Mouse (Mus musculus) heart, adult 2 months (tissue): ENCODE measurements around the gene Cct8. TPM values are rescaled to one million over a fixed set of nuclear protein-coding genes. Genes with fewer than 3 reads are reported as not detected.

Source experiments
- DNase-seq, 2 experiments: peaks; one replicate each; pipeline ENCODE4 v3.0.0; 2021
- H3K27ac ChIP-seq: fragments of 200-600 bp; 2 replicates; pipeline ENCODE4 v1.8.1; 2022
- H3K27me3 ChIP-seq: fragments of 200-500 bp; 2 replicates; pipeline ENCODE4 v1.6.1; 2012; ENCODE audit warnings: mild to moderate bottlenecking, low read length, inconsistent platforms, mixed read lengths; ENCODE audit not compliant: control insufficient read depth, insufficient read depth
- H3K36me3 ChIP-seq: fragments of 200-500 bp; 2 replicates; pipeline ENCODE4 v1.6.1; 2012; ENCODE audit warnings: low read length, inconsistent platforms; ENCODE audit not compliant: control insufficient read depth, insufficient read depth
- H3K4me1 ChIP-seq: fragments of 200-500 bp; 2 replicates; pipeline ENCODE4 v1.6.1; 2011; ENCODE audit warnings: low read length; ENCODE audit not compliant: control insufficient read depth, insufficient read depth
- H3K4me3 ChIP-seq: fragments of 200-600 bp; 2 replicates; pipeline ENCODE4 v1.8.1; 2022
- H3K79me2 ChIP-seq: fragments of 200-500 bp; replicated peaks from 2 replicates; pipeline ENCODE4 v1.6.1; 2012; ENCODE audit warnings: mild to moderate bottlenecking, inconsistent platforms, low read length, moderate library complexity, mixed read lengths; ENCODE audit not compliant: control insufficient read depth, insufficient read depth
- H3K9ac ChIP-seq: fragments of 200-500 bp; 2 replicates; pipeline ENCODE4 v1.6.1; 2012; ENCODE audit warnings: low read depth, mild to moderate bottlenecking, control low read depth, inconsistent platforms, low read length, mixed read lengths
- CTCF ChIP-seq: fragments of 200-600 bp; IDR thresholded peaks from 2 replicates; pipeline ENCODE4 v1.8.1; 2022; ENCODE audit warnings: antibody characterized with exemption, mild to moderate bottlenecking, moderate library complexity
- EP300 ChIP-seq: fragments of 200-500 bp; IDR thresholded peaks from 2 replicates; pipeline ENCODE4 v1.6.1; 2011; ENCODE audit warnings: low read depth, low read length, control low read depth; ENCODE audit not compliant: insufficient read depth
- POLR2A ChIP-seq: fragments of 200-500 bp; IDR thresholded peaks from 2 replicates; pipeline ENCODE4 v1.6.1; 2011; ENCODE audit warnings: mild to moderate bottlenecking, low read depth, low read length, control low read depth; ENCODE audit not compliant: insufficient read depth
- WGBS: fragments of 180-500 bp; shearing (Covaris S2); methylation state at CpG from one replicate; pipeline ENCODE4 v1.1.7; 2018; 5-methylcytosine and 5-hydroxymethylcytosine counted together
- intact Hi-C: fragments of 180-260 bp; cut with DNase I; formaldehyde crosslinking; loops from one replicate; pipeline ENCODE4 v1.15.1; 2025
- polyA plus RNA-seq: library from polyadenylated mRNA; depleted of rRNA; stranded (reverse); fragments of >200 nt; gene quantifications from 2 replicates; pipeline ENCODE4 v1.2.3, GENCODE M21; 2012
- total RNA-seq, 2 experiments: library from RNA; stranded (reverse); gene quantifications; 2 replicates each; pipeline ENCODE4 v1.2.3; 2021

Gene Cct8
- total and polyA plus RNA-seq, 3 experiments, result 32.0 to 164 (median 149) TPM

- Histone ChIP-seq H3K27ac (no peak overlapping the region), H3K36me3 (no peaks in the 10 kb centered on the region), H3K27me3 (no peaks in the 10 kb centered on the region), H3K79me2 (no peaks in the 10 kb centered on the region), H3K4me1 (peaks cover 5% of the 10 kb centered on the region; the same call in 1 of the 2 replicates), H3K4me3 (no peak overlapping the region), H3K9ac (no peak overlapping the region)
- intact Hi-C loops, result no loop called here
- WGBS, result 15% methylated on average over 5 of the region's 5 CpGs
- no peak for DNase-seq
- no peak for TF ChIP-seq POLR2A
- TF ChIP-seq CTCF, result no peak
- no peak for TF ChIP-seq EP300
Measured at GRCm38 (mm10) chr16:87442291-87442690, 53.4 kb downstream of the Cct8 start.

GRCm38 (mm10) chr16:87441089-87441488, 54.6 kb downstream of the Cct8 start:
- 25% methylated on average over 9 of the region's 9 CpGs for WGBS
- DNase-seq, result no peak
- H3K4me3 ChIP-seq, result peak overlapping the region; percentile 100
- no peaks in the 10 kb centered on the region for H3K79me2 ChIP-seq
- no peaks in the 10 kb centered on the region for H3K36me3 ChIP-seq
- H3K9ac ChIP-seq, result no peak overlapping the region
- peak; percentile 23 for TF ChIP-seq CTCF
- TF ChIP-seq POLR2A, result no peak
- H3K27ac ChIP-seq, result no peak overlapping the region; the same call in 1 of the 2 replicates
- intact Hi-C loops, result loop anchor here (2.0 kb wide), 1 partner anchor 14 kb away; the partner anchor contains the start of gene Usp16
- H3K4me1 ChIP-seq, result peaks cover 5% of the 10 kb centered on the region; the same call in 1 of the 2 replicates
- H3K27me3 ChIP-seq, result no peaks in the 10 kb centered on the region

GRCm38 (mm10) chr16:87440184-87440686, 55.4 kb downstream of the Cct8 start, which contains the start of gene Rwdd2b:
Gene Rwdd2b, minus strand, starts transcription at chr16:87440573.
- Histone ChIP-seq H3K27me3 (no peaks in the 10 kb centered on the region), H3K9ac (peak within 1 kb of the TSS; percentile 96), H3K79me2 (no peaks in the 10 kb centered on the region), H3K4me3 (peak within 1 kb of the TSS; percentile 100), H3K27ac (peak within 1 kb of the TSS; percentile 98), H3K36me3 (no peaks in the 10 kb centered on the region), H3K4me1 (peaks cover 5% of the 10 kb centered on the region; the same call in 1 of the 2 replicates)
- WGBS, result under 1% methylated on average over 38 of the region's 38 CpGs
- DNase-seq, result peak; percentile 95
- TF ChIP-seq POLR2A, result peak; percentile 75
- TF ChIP-seq EP300, result no peak
- TF ChIP-seq CTCF, result no peak
- intact Hi-C loops, result loop anchor here (2.0 kb wide), 1 partner anchor 15 kb away; the partner anchor contains the start of gene Usp16

GRCm38 (mm10) chr16:87438697-87439096, 57.0 kb downstream of the Cct8 start:
- no peak for TF ChIP-seq EP300
- TF ChIP-seq POLR2A, result no peak
- TF ChIP-seq CTCF, result no peak
- H3K4me3 ChIP-seq, result no peak overlapping the region
- intact Hi-C loops, result no loop called here
- no peaks in the 10 kb centered on the region for H3K36me3 ChIP-seq
- 88% methylated on average over 8 of the region's 8 CpGs for WGBS
- no peak overlapping the region for H3K9ac ChIP-seq
- no peak overlapping the region for H3K27ac ChIP-seq
- DNase-seq, result no peak
- H3K4me1 ChIP-seq, result peaks cover 5% of the 10 kb centered on the region; the same call in 1 of the 2 replicates
- H3K79me2 ChIP-seq, result no peaks in the 10 kb centered on the region
- no peaks in the 10 kb centered on the region for H3K27me3 ChIP-seq

- Histone ChIP-seq H3K9ac (no peak overlapping the region), H3K4me3 (no peak overlapping the region), H3K36me3 (no peaks in the 10 kb centered on the region), H3K4me1 (peaks cover 5% of the 10 kb centered on the region; the same call in 1 of the 2 replicates), H3K27me3 (no peaks in the 10 kb centered on the region), H3K79me2 (no peaks in the 10 kb centered on the region), H3K27ac (no peak overlapping the region)
- intact Hi-C loops, result no loop called here
- no peak for DNase-seq
- 92% methylated on average over 21 of the region's 21 CpGs for WGBS
- TF ChIP-seq POLR2A (no peak), EP300 (no peak), CTCF (no peak)
Measured at GRCm38 (mm10) chr16:87437096-87437495, 58.6 kb downstream of the Cct8 start.

GRCm38 (mm10) chr16:87435411-87436205, 60.1 kb downstream of the Cct8 start:
- TF ChIP-seq POLR2A, result no peak
- no peak for TF ChIP-seq CTCF
- TF ChIP-seq EP300, result no peak
- intact Hi-C loops, result no loop called here
- WGBS, result 83% methylated on average over 13 of the region's 13 CpGs

More at GRCm38 (mm10) chr16:87435411-87436205, 60.1 kb downstream of the Cct8 start:
- Histone ChIP-seq H3K4me1 (peaks cover 1% of the 10 kb centered on the region; the same call in 1 of the 2 replicates), H3K79me2 (no peaks in the 10 kb centered on the region), H3K9ac (no peak overlapping the region), H3K27ac (no peak overlapping the region), H3K36me3 (no peaks in the 10 kb centered on the region), H3K4me3 (no peak overlapping the region), H3K27me3 (no peaks in the 10 kb centered on the region)
- DNase-seq, result no peak
